Comparison of ENCODE assay signal across 26 mouse cellular contexts in genomic region chr6:10090966-10091495, GRCm38 (mm10).
DNase-seq lines count a peak whose midpoint lies in the region; ATAC-seq lines count a peak whose summit lies in the region.
"Had no signal": no experiment of that assay in that cellular context is flagged by ENCODE, and none has a peak within 500 bp of the region (broad histone marks: within the 10 kb centered on the region; RNA-seq: fewer than 3 reads in every experiment).

No protein-coding gene starts in this region.

- H3K4me1 ChIP-seq in heart, embryonic 11.5 days (ENCODE audit: control insufficient read depth, insufficient read depth, low read length): no peaks in the 10 kb centered on the region
- H3K4me1 ChIP-seq: forebrain, embryonic 10.5 days; forebrain, embryonic 13.5 days; heart, embryonic 13.5 days had no signal

- H3K9me3 ChIP-seq in heart, embryonic 11.5 days (replicated peaks; ENCODE audit: control insufficient read depth, low read length): no peaks in the 10 kb centered on the region
- H3K9me3 ChIP-seq: forebrain, embryonic 13.5 days had no signal

- peak; percentile 56 for DNase-seq in heart, adult 11 months
- peak; percentile 3 for DNase-seq in testis, postnatal 14 days (ENCODE audit: low spot score)
- no peak for DNase-seq in testis, postnatal 10 days (ENCODE audit: low spot score)
- peak; percentile 93 for DNase-seq in ZHBTc4 (ENCODE audit: low read depth, low spot score)
- no peak for DNase-seq in layer of hippocampus, adult 8-10 months (ENCODE audit: low spot score in 2 of 2)
- no peak for DNase-seq in frontal cortex, postnatal 25 days (ENCODE audit: low spot score in 2 of 2)
- DNase-seq: adrenal gland, adult 8-10 months; adrenal gland, postnatal 25 days; cerebellum, adult 18-20 months; cerebellum, adult 9-10 months; cerebellum, postnatal 14 days; gastrocnemius, adult 2 months; gastrocnemius, postnatal 14 days; heart, adult 18-20 months; heart, postnatal 14 days; heart, postnatal 4 days had no signal

- H3K4me3 ChIP-seq in heart, embryonic 11.5 days (ENCODE audit: low read depth, low read length): no peak overlapping the region
- H3K4me3 ChIP-seq: forebrain, embryonic 10.5 days; forebrain, embryonic 13.5 days; gastrocnemius, adult 2 months; heart, embryonic 13.5 days had no signal

- H3K36me3 ChIP-seq in heart, embryonic 11.5 days (ENCODE audit: control insufficient read depth, insufficient read depth, low read length): no peaks in the 10 kb centered on the region
- H3K36me3 ChIP-seq: forebrain, embryonic 10.5 days; heart, embryonic 13.5 days had no signal

- WGBS in heart, embryonic 11.5 days (ENCODE audit: insufficient replicate concordance): 55% methylated on average over 1 of the region's 1 CpGs

- no peak overlapping the region for H3K27ac ChIP-seq in heart, embryonic 11.5 days (ENCODE audit: low read depth, low read length)
- H3K27ac ChIP-seq: forebrain, embryonic 10.5 days; forebrain, embryonic 13.5 days; gastrocnemius, adult 2 months; heart, embryonic 13.5 days; hindbrain, embryonic 14.5 days; hindbrain, postnatal 0 days had no signal

- H3K4me2 ChIP-seq in heart, embryonic 11.5 days: no peak overlapping the region
- H3K4me2 ChIP-seq: forebrain, embryonic 13.5 days; heart, embryonic 13.5 days; hindbrain, embryonic 14.5 days had no signal

- no peak overlapping the region for H3K9ac ChIP-seq in heart, embryonic 11.5 days (ENCODE audit: low read depth, low read length)
- H3K9ac ChIP-seq: forebrain, embryonic 13.5 days; heart, embryonic 13.5 days; hindbrain, embryonic 14.5 days had no signal

- no peaks in the 10 kb centered on the region for H3K27me3 ChIP-seq in heart, embryonic 11.5 days (ENCODE audit: control insufficient read depth, insufficient read depth, low read length)
- H3K27me3 ChIP-seq: forebrain, embryonic 13.5 days; heart, embryonic 13.5 days; Patski had no signal

- ATAC-seq in heart, embryonic 11.5 days (replicated peaks; ENCODE audit: insufficient number of reproducible peaks, low FRiP score, low TSS enrichment): no peak
- ATAC-seq: activated CD4-positive, CD25-positive, alpha-beta regulatory T cell, adult 4 months; forebrain, embryonic 13.5 days; forebrain, embryonic 16.5 days; hindbrain, postnatal 0 days; inflammation-experienced regulatory T-cells, adult 6 months; Patski had no signal

Comparison
In these comparisons a context has a peak if more than half of its experiments do, and no peak if none do; other contexts are left out.
1. DNase-seq: peak in heart, adult 11 months (single experiment), testis, postnatal 14 days (single experiment) and ZHBTc4 (single experiment); none in testis, postnatal 10 days (single experiment), layer of hippocampus, adult 8-10 months (0 of 2) and frontal cortex, postnatal 25 days (0 of 2).